Mouse (Mus musculus) MEL (cell line): ENCODE results near the gene Rnase10. TPM values are rescaled to one million over a fixed set of nuclear protein-coding genes. Genes with fewer than 3 reads are reported as not detected.

Source experiments
- DNase-seq: peaks from one replicate; pipeline ENCODE4 v3.0.0; 2011; ENCODE audit warnings: low read depth, low spot score
- H3K27ac ChIP-seq: 2 replicates; pipeline ENCODE4 v1.5.1; 2012; ENCODE audit warnings: low read depth, mild to moderate bottlenecking, control low read depth, low read length, moderate library complexity; ENCODE audit not compliant: control insufficient read depth
- H3K27me3 ChIP-seq, 2 experiments: fragments of 150-350 bp in 1 of 2; sonication (generic) in 1 of 2; 2 replicates each; pipeline ENCODE4 v1.6.1; 2012; ENCODE audit warnings: low read length in 2 of 2, mild to moderate bottlenecking in 2 of 2, improper control_type of control experiment in 1 of 2, moderate library complexity in 1 of 2; ENCODE audit not compliant: insufficient read depth in 2 of 2, control insufficient read depth in 1 of 2
- H3K36me3 ChIP-seq, 2 experiments: 2 replicates each; pipeline ENCODE4 v1.6.1; 2012 to 2014; ENCODE audit warnings: low read length in 2 of 2, improper control_type of control experiment in 1 of 2, inconsistent platforms in 1 of 2, mild to moderate bottlenecking in 1 of 2; ENCODE audit not compliant: insufficient read depth in 2 of 2, control insufficient read depth in 1 of 2
- H3K4me1 ChIP-seq, 2 experiments: fragments of 150-350 bp in 1 of 2; sonication (generic) in 1 of 2; 2 replicates each; pipeline ENCODE4 v1.6.1; 2012; ENCODE audit warnings: low read length in 2 of 2, improper control_type of control experiment in 1 of 2, mild to moderate bottlenecking in 1 of 2; ENCODE audit not compliant: insufficient read depth in 2 of 2, control insufficient read depth in 1 of 2
- H3K4me3 ChIP-seq, 2 experiments: fragments of 150-350 bp in 1 of 2; sonication (generic) in 1 of 2; 2 replicates each; pipeline ENCODE4 v1.5.1; 2012; ENCODE audit warnings: low read depth in 2 of 2, low read length in 2 of 2, mild to moderate bottlenecking in 2 of 2, moderate library complexity in 2 of 2, control low read depth in 1 of 2, improper control_type of control experiment in 1 of 2; ENCODE audit not compliant: control insufficient read depth in 1 of 2, insufficient read depth in 1 of 2
- H3K79me2 ChIP-seq: 2 replicates; pipeline ENCODE4 v1.6.1; 2012; ENCODE audit warnings: mild to moderate bottlenecking, low read length, moderate library complexity; ENCODE audit not compliant: control insufficient read depth, poor library complexity, insufficient read depth
- H3K9ac ChIP-seq: 2 replicates; pipeline ENCODE4 v1.6.1; 2012; ENCODE audit warnings: low read depth, mild to moderate bottlenecking, control low read depth, low read length, moderate library complexity; ENCODE audit not compliant: control insufficient read depth, poor library complexity, severe bottlenecking
- H3K9me3 ChIP-seq: fragments of 150-350 bp; sonication (generic); replicated peaks from 2 replicates; pipeline ENCODE4 v1.6.1; 2012; ENCODE audit warnings: mild to moderate bottlenecking, low read length, improper control_type of control experiment, moderate library complexity; ENCODE audit not compliant: insufficient read depth
- BHLHE40 ChIP-seq: IDR thresholded peaks from 2 replicates; pipeline ENCODE4 v1.6.1; 2012; ENCODE audit warnings: low read depth, mild to moderate bottlenecking, inconsistent platforms, low read length, improper control_type of control experiment, borderline replicate concordance
- CHD1 ChIP-seq: IDR thresholded peaks from 2 replicates; pipeline ENCODE4 v1.6.1; 2012; ENCODE audit warnings: low read depth, mild to moderate bottlenecking, inconsistent platforms, low read length, improper control_type of control experiment
- CHD2 ChIP-seq: IDR thresholded peaks from 2 replicates; pipeline ENCODE4 v1.6.1; 2011; ENCODE audit warnings: low read length, improper control_type of control experiment
- E2F4 ChIP-seq: IDR thresholded peaks from 2 replicates; pipeline ENCODE4 v1.6.1; 2011; ENCODE audit warnings: low read depth, low read length, improper control_type of control experiment, borderline replicate concordance
- EP300 ChIP-seq, 2 experiments: IDR thresholded peaks; 2 replicates each; pipeline ENCODE4 v1.6.1; 2011; ENCODE audit warnings: improper control_type of control experiment in 2 of 2, low read length in 2 of 2, low read depth in 1 of 2, mild to moderate bottlenecking in 1 of 2
- GATA1 ChIP-seq: IDR thresholded peaks from 2 replicates; pipeline ENCODE4 v1.6.1; 2011; ENCODE audit warnings: low read depth, low read length, improper control_type of control experiment
- HCFC1 ChIP-seq: IDR thresholded peaks from 2 replicates; pipeline ENCODE4 v1.6.1; 2012; ENCODE audit warnings: low read depth, mild to moderate bottlenecking, inconsistent platforms, low read length, improper control_type of control experiment, moderate library complexity
- JUND ChIP-seq: IDR thresholded peaks from 2 replicates; pipeline ENCODE4 v1.6.1; 2011; ENCODE audit warnings: low read depth, mild to moderate bottlenecking, improper control_type of control experiment, low read length
- MAX ChIP-seq: IDR thresholded peaks from 2 replicates; pipeline ENCODE4 v1.6.1; 2011; ENCODE audit warnings: low read length, improper control_type of control experiment
- MXI1 ChIP-seq: IDR thresholded peaks from 2 replicates; pipeline ENCODE4 v1.6.1; 2011; ENCODE audit warnings: mild to moderate bottlenecking, low read depth, low read length, improper control_type of control experiment
- MYB ChIP-seq: IDR thresholded peaks from 2 replicates; pipeline ENCODE4 v1.6.1; 2011; ENCODE audit warnings: mild to moderate bottlenecking, low read depth, low read length, improper control_type of control experiment
- POLR2A ChIP-seq, 2 experiments: IDR thresholded peaks; 2 replicates each; pipeline ENCODE4 v1.6.1; 2011 to 2012; ENCODE audit warnings: low read length in 2 of 2, mild to moderate bottlenecking in 2 of 2, control low read depth in 1 of 2, improper control_type of control experiment in 1 of 2, low read depth in 1 of 2, moderate library complexity in 1 of 2; ENCODE audit not compliant: control insufficient read depth in 1 of 2, insufficient read depth in 1 of 2, poor library complexity in 1 of 2
- RAD21 ChIP-seq: IDR thresholded peaks from 2 replicates; pipeline ENCODE4 v1.6.1; 2011; ENCODE audit warnings: mild to moderate bottlenecking, low read depth, low read length, improper control_type of control experiment
- RCOR1 ChIP-seq: IDR thresholded peaks from 2 replicates; pipeline ENCODE4 v1.6.1; 2012; ENCODE audit warnings: low read depth, mild to moderate bottlenecking, inconsistent platforms, low read length, improper control_type of control experiment
- SIN3A ChIP-seq: IDR thresholded peaks from 2 replicates; pipeline ENCODE4 v1.6.1; 2012; ENCODE audit warnings: low read length, improper control_type of control experiment, inconsistent platforms
- SMC3 ChIP-seq: IDR thresholded peaks from 2 replicates; pipeline ENCODE4 v1.6.1; 2011; ENCODE audit warnings: low read depth, low read length, improper control_type of control experiment
- TAL1 ChIP-seq: IDR thresholded peaks from 2 replicates; pipeline ENCODE4 v1.6.1; 2012; ENCODE audit warnings: mild to moderate bottlenecking, inconsistent platforms, low read length, moderate library complexity, mixed read lengths
- TCF12 ChIP-seq: IDR thresholded peaks from 2 replicates; pipeline ENCODE4 v1.6.1; 2014; ENCODE audit warnings: low read depth, mild to moderate bottlenecking, inconsistent platforms, low read length, improper control_type of control experiment, moderate library complexity
- USF1 ChIP-seq: IDR thresholded peaks from 2 replicates; pipeline ENCODE4 v1.6.1; 2014; ENCODE audit warnings: low read depth, mild to moderate bottlenecking, inconsistent platforms, low read length, improper control_type of control experiment, moderate library complexity
- USF2 ChIP-seq, 2 experiments: IDR thresholded peaks; 2 replicates each; pipeline ENCODE4 v1.6.1; 2011 to 2012; ENCODE audit warnings: improper control_type of control experiment in 2 of 2, low read length in 2 of 2, borderline replicate concordance in 1 of 2, inconsistent platforms in 1 of 2, low read depth in 1 of 2, mild to moderate bottlenecking in 1 of 2; ENCODE audit not compliant: insufficient read depth in 1 of 2
- ZC3H11A ChIP-seq: IDR thresholded peaks from 2 replicates; pipeline ENCODE4 v1.6.1; 2012; ENCODE audit warnings: low read depth, mild to moderate bottlenecking, inconsistent platforms, low read length, improper control_type of control experiment
- polyA plus RNA-seq, 2 experiments: library from polyadenylated mRNA; stranded (reverse) in 1 of 2; unstranded in 1 of 2; fragments of >175 nt in 1 of 2; fragments of >200 nt in 1 of 2; gene quantifications; 2 replicates each; pipeline versions ENCODE4 v1.2.1 to v1.2.4; 2012; ENCODE audit warnings: low replicate concordance in 2 of 2, low read depth in 1 of 2; ENCODE audit not compliant: insufficient read length in 2 of 2, insufficient read depth in 1 of 2, missing spikeins in 1 of 2
- total RNA-seq: library from RNA; depleted of rRNA; stranded (reverse); fragments of 300-350 nt; gene quantifications from 2 replicates; pipeline ENCODE4 v1.2.3, GENCODE M21; 2012

The Rnase10 gene
- total and polyA plus RNA-seq, 3 experiments, result not detected

DNA sequence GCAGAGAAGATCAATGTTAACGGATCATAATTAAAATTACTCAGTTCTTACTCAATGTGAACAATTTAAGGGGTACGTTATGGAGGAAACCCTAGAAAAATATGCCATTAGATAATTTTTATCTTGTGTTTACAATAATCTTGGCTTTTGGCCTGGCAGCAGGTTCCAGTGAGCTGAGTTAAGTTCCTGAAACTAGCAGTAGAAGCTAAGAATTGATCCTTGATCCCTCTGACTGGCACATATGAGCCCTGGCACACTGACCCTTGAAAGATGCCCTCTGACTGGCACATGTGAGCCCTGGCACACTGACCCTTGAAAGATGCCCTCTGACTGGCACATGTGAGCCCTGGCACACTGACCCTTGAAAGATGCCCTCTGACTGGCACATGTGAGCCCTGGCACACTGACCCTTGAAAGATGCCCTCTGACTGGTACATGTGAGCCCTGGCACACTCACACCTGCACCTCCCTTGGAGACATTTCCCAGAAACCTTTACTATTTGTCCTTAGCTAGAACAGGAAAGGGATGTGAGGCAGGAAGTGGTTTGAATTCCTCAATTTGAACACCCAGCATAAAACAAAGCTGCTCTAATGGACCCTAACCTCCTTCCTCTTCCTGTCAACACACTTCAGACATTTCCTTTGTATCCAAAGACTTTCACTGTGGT is 9.4 kb upstream of the Rnase10 start:
- H3K79me2 ChIP-seq, result no peaks in the 10 kb centered on the region
- no peak overlapping the region for H3K4me3 ChIP-seq
- no peaks in the 10 kb centered on the region; a peak in 1 of 4 replicates for H3K36me3 ChIP-seq
- peak; percentile 18 for DNase-seq
- no peak for TF ChIP-seq TAL1
- TF ChIP-seq EP300 (IDR thresholded peaks at IDR 0.05; ENCODE audit: low read depth in 1 of 2, low read length in 2 of 2), result peak; percentile 16 to 42; a peak in 2 of 4 replicates
- TF ChIP-seq MYB, result no peak
- TF ChIP-seq GATA1, result peak; percentile 41; the same call in 1 of the 2 replicates
- no peak for TF ChIP-seq USF1
- TF ChIP-seq ZC3H11A, result no peak
- no peak for TF ChIP-seq MXI1
- TF ChIP-seq SIN3A, result no peak
- no peak for TF ChIP-seq CHD2
- peak; percentile 31; the same call in 1 of the 2 replicates for TF ChIP-seq TCF12
- no peak for TF ChIP-seq JUND
- TF ChIP-seq SMC3, result no peak
- no peak for TF ChIP-seq BHLHE40
- no peak overlapping the region for H3K9ac ChIP-seq
- 0 out of 4 replicates have a peak, but pooled peaks cover 0 to 2% of the 10 kb centered on the region in 2 experiments for H3K27me3 ChIP-seq
- H3K27ac ChIP-seq, result no peak overlapping the region
- H3K4me1 ChIP-seq, result peaks cover 0 to 9% of the 10 kb centered on the region in 2 experiments; a peak in 2 of 4 replicates
- H3K9me3 ChIP-seq, result no peaks in the 10 kb centered on the region

GRCm38 (mm10) chr14:51007914-51008713 is 563 bp downstream of the Rnase10 start:
- Histone ChIP-seq H3K9ac (no peak overlapping the region), H3K4me3 (no peak overlapping the region), H3K36me3 (no peaks in the 10 kb centered on the region), H3K4me1 (no peaks in the 10 kb centered on the region), H3K79me2 (no peaks in the 10 kb centered on the region), H3K27ac (no peak overlapping the region), H3K27me3 (no peaks in the 10 kb centered on the region), H3K9me3 (no peaks in the 10 kb centered on the region)
- no peak for DNase-seq
- TF ChIP-seq EP300 (IDR thresholded peaks at IDR 0.05; ENCODE audit: low read depth in 1 of 2, low read length in 2 of 2) (no peak), MAX (no peak), HCFC1 (no peak), CHD1 (no peak), CHD2 (no peak), POLR2A (IDR thresholded peaks at IDR 0.05; ENCODE audit: control insufficient read depth in 1 of 2, insufficient read depth in 1 of 2, low read depth in 1 of 2, low read length in 2 of 2, poor library complexity in 1 of 2) (no peak), MYB (no peak), RAD21 (no peak), E2F4 (no peak), RCOR1 (no peak), USF2 (IDR thresholded peaks at IDR 0.05; ENCODE audit: borderline replicate concordance in 1 of 2, insufficient read depth in 1 of 2, low read depth in 1 of 2, low read length in 2 of 2) (no peak)
